Mouse (Mus musculus) liver, embryonic 11.5 days (tissue): ENCODE data around the gene Rora. TPM values are rescaled to one million over a fixed set of nuclear protein-coding genes. Genes with fewer than 3 reads are reported as not detected.

ENCODE experiments used
- ATAC-seq: fragments of 200-750 bp; cut with Nextera tagmentation; replicated peaks from 2 replicates; pipeline ENCODE4 v1.8.0; 2017; ENCODE audit warnings: moderate number of reproducible peaks, mild to moderate bottlenecking, moderate TSS enrichment, moderate library complexity; ENCODE audit not compliant: low FRiP score
- DNase-seq: peaks from one replicate; pipeline ENCODE4 v3.0.0-alpha.2; 2017; ENCODE audit warnings: low spot score
- H3K27ac ChIP-seq: fragments of 300-500 bp; sonication (generic); 2 replicates; pipeline ENCODE4 v1.5.1; 2014; ENCODE audit warnings: mild to moderate bottlenecking, low read depth, low read length, control low read depth
- H3K27me3 ChIP-seq: fragments of 300-500 bp; sonication (generic); replicated peaks from 2 replicates; pipeline ENCODE4 v1.6.1; 2014; ENCODE audit warnings: low read length, mixed read lengths; ENCODE audit not compliant: control insufficient read depth, insufficient read depth
- H3K36me3 ChIP-seq: fragments of 300-500 bp; sonication (generic); 2 replicates; pipeline ENCODE4 v1.6.1; 2014; ENCODE audit warnings: mild to moderate bottlenecking, low read length, moderate library complexity, mixed read lengths; ENCODE audit not compliant: control insufficient read depth, insufficient read depth
- H3K4me1 ChIP-seq: fragments of 300-500 bp; sonication (generic); replicated peaks from 2 replicates; pipeline ENCODE4 v1.6.1; 2014; ENCODE audit warnings: low read length, mixed read lengths; ENCODE audit not compliant: control insufficient read depth, insufficient read depth
- H3K4me2 ChIP-seq: fragments of 300-500 bp; sonication (generic); 2 replicates; pipeline ENCODE4 v1.6.1; 2014; ENCODE audit warnings: mild to moderate bottlenecking, control low read depth, moderate library complexity
- H3K4me3 ChIP-seq: fragments of 300-500 bp; sonication (generic); 2 replicates; pipeline ENCODE4 v1.5.1; 2014; ENCODE audit warnings: low read depth, low read length, control low read depth
- H3K9ac ChIP-seq: fragments of 300-500 bp; sonication (generic); 2 replicates; pipeline ENCODE4 v1.6.1; 2014; ENCODE audit warnings: low read depth, low read length, control low read depth
- H3K9me3 ChIP-seq: fragments of 300-500 bp; sonication (generic); 2 replicates; pipeline ENCODE4 v1.6.1; 2016; ENCODE audit warnings: low read length, inconsistent platforms, mixed read lengths; ENCODE audit not compliant: control insufficient read depth
- WGBS: fragments of 180-500 bp; shearing (Covaris S2); extraction: QIAGEN DNeasy Blood & Tissue Kit; methylation state at CpG from one replicate; pipeline ENCODE4 v1.1.7; 2014; 5-methylcytosine and 5-hydroxymethylcytosine counted together
- polyA plus RNA-seq: library from polyadenylated mRNA; unstranded; fragments of >200 nt; fragmentation: Nextera tagmentation; extraction: Ambion mirVana; gene quantifications from 2 replicates; pipeline ENCODE4 v1.2.1, GENCODE M21; 2014

The Rora gene
- polyA plus RNA-seq, 1 experiment from 2014 or later = 4.3 TPM

DNA sequence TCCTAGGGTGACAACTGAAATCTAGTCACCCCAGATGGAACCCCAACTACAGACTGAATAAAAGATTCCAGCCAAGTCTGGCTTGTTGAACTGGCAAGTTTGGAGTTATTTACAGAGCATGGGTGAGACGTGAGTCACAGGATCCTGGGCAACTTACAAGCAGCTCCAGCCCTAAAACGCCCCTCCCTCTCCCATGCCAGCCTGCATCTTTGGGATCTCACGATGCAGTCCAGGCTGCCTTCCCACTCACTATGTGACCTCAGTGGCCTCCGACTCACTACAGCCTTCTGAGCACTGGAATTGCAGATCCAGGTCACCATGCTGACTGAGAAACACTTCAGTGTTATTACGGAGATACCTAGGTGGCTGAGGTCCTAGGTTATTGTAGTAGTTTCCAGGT lies 129.0 kb downstream of the Rora start:
- DNase-seq = no peak
- H3K9ac ChIP-seq = no peak overlapping the region
- no peaks in the 10 kb centered on the region; the same call in 1 of the 2 replicates for H3K4me1 ChIP-seq
- 72% methylated on average over 5 of the region's 5 CpGs for WGBS
- H3K27ac ChIP-seq = no peak overlapping the region
- H3K36me3 ChIP-seq = no peaks in the 10 kb centered on the region
- no peak overlapping the region for H3K4me3 ChIP-seq
- ATAC-seq = no peak
- no peaks in the 10 kb centered on the region for H3K9me3 ChIP-seq
- H3K27me3 ChIP-seq = no peaks in the 10 kb centered on the region
- H3K4me2 ChIP-seq = no peak overlapping the region

DNA sequence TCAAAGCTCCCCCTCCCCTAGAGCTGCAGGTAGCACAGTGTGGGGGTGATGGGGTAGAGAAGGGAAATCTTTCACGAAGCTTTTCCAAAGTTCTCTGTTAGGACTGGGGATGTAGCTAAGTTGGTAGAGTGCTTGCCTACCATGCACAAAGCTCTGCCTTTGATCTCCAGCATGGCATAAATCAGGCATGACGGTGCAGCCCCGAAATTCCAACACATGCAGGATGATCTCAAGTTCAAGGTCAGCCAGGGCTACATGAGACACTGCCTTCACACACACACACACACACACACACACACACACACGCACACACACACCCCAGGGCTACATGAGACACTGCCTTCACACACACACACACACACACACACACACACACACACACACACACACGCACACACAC lies 129.7 kb downstream of the Rora start:
- Histone ChIP-seq H3K36me3 (no peaks in the 10 kb centered on the region), H3K27me3 (no peaks in the 10 kb centered on the region), H3K27ac (no peak overlapping the region), H3K9ac (no peak overlapping the region), H3K4me1 (no peaks in the 10 kb centered on the region; the same call in 1 of the 2 replicates), H3K4me3 (no peak overlapping the region), H3K9me3 (no peaks in the 10 kb centered on the region), H3K4me2 (no peak overlapping the region)
- 84% methylated on average over 5 of the region's 5 CpGs for WGBS
- no peak for ATAC-seq
- no peak for DNase-seq

DNA sequence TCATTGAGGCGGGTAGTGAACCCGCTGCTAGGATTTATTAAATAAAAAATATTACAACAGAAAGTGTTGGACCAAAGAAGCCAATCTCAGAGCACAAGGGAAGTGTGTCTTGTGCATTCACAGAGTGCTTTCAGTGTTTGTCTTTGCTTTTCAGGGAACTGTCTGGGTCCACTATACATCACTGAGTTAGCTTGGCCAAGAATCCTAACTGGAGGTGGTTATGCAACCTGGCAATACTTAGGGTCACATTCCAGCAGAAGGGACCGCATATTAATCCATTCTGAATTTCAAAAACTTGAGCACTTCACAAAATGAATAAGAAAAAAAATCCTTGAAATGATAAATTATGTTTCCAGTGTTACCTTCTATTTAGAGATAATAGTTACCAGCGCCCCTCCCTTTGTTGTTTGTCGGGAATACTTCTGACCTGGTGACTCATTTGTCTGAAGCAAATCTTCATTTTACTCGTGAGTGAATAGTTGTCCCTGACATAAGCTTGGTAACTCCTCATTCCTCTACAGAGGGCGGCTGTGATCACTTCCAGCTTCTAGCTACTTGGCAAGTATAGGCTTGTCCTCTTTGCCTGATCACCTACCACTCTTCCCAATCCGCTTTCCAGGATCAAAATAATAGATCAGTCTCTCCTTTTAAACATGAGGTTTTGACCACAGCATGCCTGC lies 133.2 kb downstream of the Rora start:
- DNase-seq (no peak), ATAC-seq (no peak)
- 78% methylated on average over 8 of the region's 8 CpGs for WGBS
- Histone ChIP-seq H3K9me3 (no peaks in the 10 kb centered on the region), H3K4me1 (no peaks in the 10 kb centered on the region; the same call in 1 of the 2 replicates), H3K4me2 (no peak overlapping the region), H3K36me3 (no peaks in the 10 kb centered on the region), H3K27me3 (no peaks in the 10 kb centered on the region), H3K27ac (no peak overlapping the region), H3K9ac (no peak overlapping the region), H3K4me3 (no peak overlapping the region)

DNA sequence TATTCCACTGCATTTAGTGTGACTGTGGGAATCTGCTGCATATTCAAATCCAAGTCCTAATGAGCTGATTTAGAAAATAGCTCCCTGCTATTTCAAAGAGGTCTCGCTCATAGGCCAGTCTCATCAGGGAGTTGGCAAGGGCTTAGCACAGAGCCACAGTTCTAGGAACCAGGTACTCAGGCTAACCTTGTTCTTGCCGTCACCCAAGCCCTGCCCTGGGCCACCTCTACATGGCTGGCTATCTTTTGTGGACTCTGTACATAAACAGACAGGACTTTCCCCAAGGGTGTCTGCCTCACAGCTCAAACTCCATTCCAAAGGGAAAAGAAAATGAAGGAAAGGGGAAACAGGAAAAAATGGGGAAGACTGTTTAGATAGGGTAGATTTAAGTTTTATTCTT lies 134.1 kb downstream of the Rora start:
- H3K4me2 ChIP-seq = no peak overlapping the region
- DNase-seq = no peak
- no peaks in the 10 kb centered on the region for H3K27me3 ChIP-seq
- H3K27ac ChIP-seq = no peak overlapping the region
- H3K9ac ChIP-seq = no peak overlapping the region
- no peaks in the 10 kb centered on the region; the same call in 1 of the 2 replicates for H3K4me1 ChIP-seq
- no peaks in the 10 kb centered on the region for H3K9me3 ChIP-seq
- H3K4me3 ChIP-seq = no peak overlapping the region
- no peak for ATAC-seq
- WGBS = 80% methylated on average over 2 of the region's 2 CpGs
- no peaks in the 10 kb centered on the region for H3K36me3 ChIP-seq

DNA sequence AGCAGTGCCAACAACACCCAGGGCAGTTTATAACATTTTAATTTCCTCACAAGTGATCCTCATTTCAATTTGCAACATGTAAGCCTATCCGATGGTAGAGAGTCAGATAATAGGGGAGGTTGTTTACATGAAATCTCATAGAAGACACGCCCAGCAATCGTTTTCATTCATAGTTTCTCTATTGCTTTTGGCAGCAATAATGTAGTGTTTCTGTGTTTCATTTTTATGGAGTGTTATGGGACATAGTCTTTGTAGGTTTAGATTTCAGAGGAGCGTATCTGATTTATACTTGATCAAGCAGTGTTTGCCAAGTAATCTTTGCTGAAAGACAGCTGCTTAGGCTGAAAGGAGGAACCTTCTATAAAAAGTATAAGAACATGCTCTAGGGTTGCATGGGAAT lies 137.3 kb downstream of the Rora start:
- no peak for ATAC-seq
- no peak for DNase-seq
- Histone ChIP-seq H3K27me3 (no peaks in the 10 kb centered on the region), H3K9ac (no peak overlapping the region), H3K4me1 (no peaks in the 10 kb centered on the region), H3K27ac (no peak overlapping the region), H3K4me3 (no peak overlapping the region), H3K9me3 (no peaks in the 10 kb centered on the region), H3K4me2 (no peak overlapping the region), H3K36me3 (no peaks in the 10 kb centered on the region)
- 82% methylated on average over 4 of the region's 4 CpGs for WGBS

DNA sequence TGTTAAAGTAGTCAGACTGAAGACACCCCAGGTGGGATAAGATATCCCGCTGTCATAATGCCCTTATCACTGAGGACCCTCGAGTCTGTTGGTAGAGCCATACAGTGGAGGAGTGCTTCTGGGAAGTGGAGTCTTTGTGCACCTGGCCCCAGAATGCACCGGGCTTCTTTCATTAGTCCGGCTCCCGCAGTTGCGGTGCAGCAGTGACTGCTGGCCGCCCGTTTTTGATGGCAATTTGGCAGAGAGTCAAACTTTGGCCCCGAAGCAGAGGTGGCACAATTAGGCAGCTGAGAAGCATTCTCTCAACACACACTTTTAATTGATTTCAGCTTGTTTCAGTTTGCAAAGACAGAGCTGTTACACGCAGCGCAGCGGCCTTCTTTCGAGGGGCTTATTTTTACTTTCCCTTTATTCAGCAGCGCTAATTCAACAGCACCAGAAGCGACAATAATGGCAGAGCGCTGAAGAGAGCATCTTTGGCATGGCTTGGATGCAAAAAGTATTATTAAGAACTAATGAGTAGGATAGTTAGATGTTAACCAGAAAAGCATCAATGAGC lies 138.5 kb downstream of the Rora start:
- Histone ChIP-seq H3K36me3 (no peaks in the 10 kb centered on the region), H3K9me3 (no peaks in the 10 kb centered on the region), H3K4me3 (no peak overlapping the region), H3K27me3 (no peaks in the 10 kb centered on the region), H3K4me2 (no peak overlapping the region), H3K9ac (no peak overlapping the region), H3K27ac (no peak overlapping the region), H3K4me1 (no peaks in the 10 kb centered on the region)
- DNase-seq (no peak), ATAC-seq (no peak)
- WGBS = 82% methylated on average over 16 of the region's 16 CpGs

DNA sequence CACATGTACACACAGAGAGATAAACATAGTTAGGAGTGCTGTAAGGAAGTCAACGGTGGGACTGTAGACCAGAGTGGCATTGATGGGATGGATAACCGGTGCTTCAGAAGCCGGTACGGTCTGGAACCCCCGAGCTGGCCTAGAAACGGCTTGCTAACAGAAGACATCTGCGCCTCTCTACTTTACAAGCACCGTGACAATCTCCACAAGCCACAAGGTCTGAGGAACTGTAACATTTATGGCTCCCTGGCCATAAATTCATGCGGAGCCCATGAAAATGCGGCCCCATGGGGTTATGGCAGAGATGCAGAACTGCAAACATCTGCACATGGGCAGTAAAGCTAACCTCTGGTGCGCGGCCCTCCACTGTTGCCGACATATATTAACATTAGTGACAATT lies 141.7 kb downstream of the Rora start:
- DNase-seq = no peak
- 81% methylated on average over 13 of the region's 13 CpGs for WGBS
- Histone ChIP-seq H3K4me3 (no peak overlapping the region), H3K27ac (no peak overlapping the region), H3K36me3 (no peaks in the 10 kb centered on the region), H3K9ac (no peak overlapping the region), H3K27me3 (no peaks in the 10 kb centered on the region), H3K4me1 (no peaks in the 10 kb centered on the region), H3K4me2 (no peak overlapping the region), H3K9me3 (no peaks in the 10 kb centered on the region)
- ATAC-seq = no peak

DNA sequence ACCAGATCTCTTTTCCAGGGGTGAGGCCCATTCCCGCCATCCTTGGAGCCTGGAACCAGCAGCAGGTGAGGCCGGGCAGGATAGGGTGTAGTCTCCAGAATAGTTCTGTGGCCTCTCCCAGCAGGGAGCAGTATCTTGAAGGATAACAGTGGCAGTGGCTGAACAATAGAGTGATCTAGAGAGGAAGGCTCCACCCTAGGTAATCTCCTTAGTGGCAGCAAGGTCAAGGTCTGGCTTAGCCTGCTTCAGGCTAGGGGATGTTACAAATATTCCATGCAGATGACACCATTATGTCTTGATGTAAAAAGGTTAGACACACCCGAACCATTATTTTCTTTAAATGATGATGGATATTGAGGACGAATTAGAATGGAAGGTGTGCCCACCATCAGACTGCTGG lies 144.6 kb downstream of the Rora start:
- Histone ChIP-seq H3K4me1 (no peaks in the 10 kb centered on the region), H3K4me2 (no peak overlapping the region), H3K9me3 (no peaks in the 10 kb centered on the region; the same call in 1 of the 2 replicates), H3K9ac (no peak overlapping the region), H3K36me3 (no peaks in the 10 kb centered on the region), H3K4me3 (no peak overlapping the region), H3K27ac (no peak overlapping the region), H3K27me3 (no peaks in the 10 kb centered on the region)
- no peak for DNase-seq
- ATAC-seq = no peak
- WGBS = 88% methylated on average over 4 of the region's 4 CpGs

DNA sequence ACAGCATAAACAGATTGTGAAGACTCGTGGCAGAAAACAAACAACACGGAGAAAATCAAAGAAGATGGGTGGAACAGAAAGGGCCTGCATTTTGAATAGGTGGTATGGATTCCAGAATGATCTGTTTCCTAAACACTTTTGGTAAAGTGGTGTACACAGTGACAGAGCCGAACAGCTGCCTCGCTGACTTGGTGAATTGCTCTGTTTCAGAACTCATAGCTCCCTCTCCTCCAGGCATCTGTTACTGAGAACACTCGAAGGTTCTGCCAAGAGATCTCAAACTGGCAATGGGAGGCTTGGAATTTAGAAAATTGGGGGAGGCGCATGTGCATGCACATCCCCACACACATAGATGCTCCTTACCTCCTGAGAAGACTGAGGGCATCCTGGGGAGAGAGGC lies 145.5 kb downstream of the Rora start:
- H3K9ac ChIP-seq = no peak overlapping the region
- no peaks in the 10 kb centered on the region for H3K27me3 ChIP-seq
- ATAC-seq = no peak
- 90% methylated on average over 6 of the region's 6 CpGs for WGBS
- H3K27ac ChIP-seq = no peak overlapping the region
- H3K36me3 ChIP-seq = no peaks in the 10 kb centered on the region
- no peaks in the 10 kb centered on the region; the same call in 1 of the 2 replicates for H3K9me3 ChIP-seq
- no peak overlapping the region for H3K4me2 ChIP-seq
- H3K4me1 ChIP-seq = no peaks in the 10 kb centered on the region
- DNase-seq = no peak
- H3K4me3 ChIP-seq = no peak overlapping the region
